Mouse (Mus musculus): ENCODE results near the gene Hsf2bp.

Hsf2bp gene

GRCm38 (mm10) chr17:31908966-31909365 lies 127.2 kb downstream of the Hsf2bp start:
- no peak for DNase-seq (ENCODE audit: low spot score in 2 of 2)

- DNase-seq (ENCODE audit: low spot score in 2 of 2) = no peak
These were observed 129.7 kb downstream of the Hsf2bp start for GRCm38 (mm10) chr17:31906441-31906840.

DNA sequence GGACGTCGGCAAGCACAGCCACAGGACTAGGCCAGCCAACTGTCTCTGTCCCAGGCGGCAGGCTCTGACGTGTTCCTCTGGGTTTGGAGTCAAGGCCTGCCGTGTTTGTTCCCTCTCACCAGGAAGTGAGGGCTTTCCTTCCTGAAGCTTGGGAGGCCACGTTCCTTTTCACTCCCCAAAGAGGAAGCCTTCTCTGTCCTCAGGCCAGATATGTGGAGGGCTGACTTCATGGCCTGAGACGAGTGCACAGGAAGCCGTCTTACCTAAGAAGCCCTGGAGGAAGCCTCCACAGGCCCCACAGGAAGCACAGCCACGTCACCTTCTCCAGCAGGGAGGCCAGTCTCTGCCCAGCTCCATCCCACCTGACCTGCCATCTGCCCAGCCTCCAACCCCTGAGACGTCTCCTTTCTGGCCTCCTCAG lies 130.3 kb downstream of the Hsf2bp start:
- DNase-seq (ENCODE audit: low spot score in 2 of 2) = no peak

GRCm38 (mm10) chr17:31905201-31905790 lies 130.9 kb downstream of the Hsf2bp start:
- no peak for DNase-seq (ENCODE audit: low spot score in 2 of 2)

GRCm38 (mm10) chr17:31904036-31904435 lies 132.1 kb downstream of the Hsf2bp start:
- no peak for DNase-seq (ENCODE audit: low spot score in 2 of 2)

- DNase-seq (ENCODE audit: low spot score in 2 of 2) = no peak
These were observed 133.4 kb downstream of the Hsf2bp start for GRCm38 (mm10) chr17:31902630-31903198.

- DNase-seq (ENCODE audit: low spot score in 2 of 2) = no peak
These were observed 134.5 kb downstream of the Hsf2bp start for GRCm38 (mm10) chr17:31901461-31902204.

- DNase-seq (ENCODE audit: low spot score in 2 of 2) = no peak
These were observed 137.2 kb downstream of the Hsf2bp start for GRCm38 (mm10) chr17:31898941-31899340.

GRCm38 (mm10) chr17:31897186-31897793 lies 138.9 kb downstream of the Hsf2bp start:
- DNase-seq (ENCODE audit: low spot score in 2 of 2) = no peak

DNA sequence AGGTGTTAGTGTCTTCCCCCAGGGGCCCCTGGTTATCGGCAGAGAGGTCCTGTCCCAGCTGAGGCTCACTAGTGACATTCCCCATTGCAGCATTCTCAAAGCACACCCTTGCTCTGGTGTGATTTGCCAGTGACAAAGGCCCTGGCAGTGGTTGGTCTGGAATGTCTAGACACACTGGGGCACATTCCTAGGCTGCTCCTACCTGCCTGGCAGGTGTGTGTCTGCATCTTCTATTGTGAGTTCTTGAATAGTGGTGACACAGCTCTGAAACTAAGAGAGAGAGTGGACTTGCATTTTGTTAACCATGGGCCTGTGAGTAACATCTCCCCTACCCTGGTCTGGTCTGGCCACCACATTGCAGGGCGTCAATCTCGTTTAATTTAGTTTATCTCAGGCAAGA lies 139.4 kb downstream of the Hsf2bp start:
- DNase-seq (ENCODE audit: low spot score in 2 of 2) = no peak

DNA sequence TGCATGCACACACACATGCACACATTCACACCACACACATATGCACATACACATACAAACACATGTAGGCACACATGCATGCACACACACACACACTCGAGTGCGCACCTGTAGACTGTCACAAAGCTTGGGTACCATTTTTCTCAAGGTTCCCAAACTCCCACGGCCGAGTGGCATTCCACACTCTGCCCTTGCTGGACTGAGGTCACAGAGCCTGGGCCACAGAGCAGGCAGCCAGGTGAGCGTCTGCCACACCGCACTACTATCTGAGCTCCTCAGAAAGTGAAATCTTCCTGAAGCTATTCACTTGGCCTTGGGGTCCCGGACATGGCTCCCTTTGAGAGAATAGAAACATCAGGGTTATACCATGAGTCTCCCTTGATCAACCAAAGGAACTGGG lies 139.8 kb downstream of the Hsf2bp start:
- DNase-seq (ENCODE audit: low spot score in 2 of 2) = no peak

All from spleen, postnatal 14 days (tissue).